Mouse (Mus musculus): ENCODE measurements around the gene Arhgap10.

The Arhgap10 gene

DNA sequence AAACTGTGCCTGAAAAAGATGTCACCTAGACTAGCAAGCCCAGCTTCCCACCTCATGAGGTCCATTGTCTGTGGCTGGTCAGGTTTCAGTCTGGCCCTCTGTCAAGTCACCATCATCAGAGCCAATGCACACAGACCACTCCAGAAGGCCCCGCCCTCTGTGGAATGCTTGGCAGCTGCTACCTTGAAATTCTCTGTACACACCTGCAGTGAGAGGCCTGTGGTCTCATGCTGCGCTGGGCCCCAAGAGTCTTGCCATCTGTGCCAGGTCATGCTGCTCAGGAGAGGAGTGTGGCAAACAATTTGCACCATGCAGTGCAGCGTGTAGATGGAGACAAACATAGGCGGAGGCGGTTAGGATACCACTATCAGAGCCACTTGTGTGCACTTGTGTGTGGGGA lies 290.0 kb downstream of the Arhgap10 start:
- DNase-seq (ENCODE audit: low spot score in 2 of 2) = no peak

DNA sequence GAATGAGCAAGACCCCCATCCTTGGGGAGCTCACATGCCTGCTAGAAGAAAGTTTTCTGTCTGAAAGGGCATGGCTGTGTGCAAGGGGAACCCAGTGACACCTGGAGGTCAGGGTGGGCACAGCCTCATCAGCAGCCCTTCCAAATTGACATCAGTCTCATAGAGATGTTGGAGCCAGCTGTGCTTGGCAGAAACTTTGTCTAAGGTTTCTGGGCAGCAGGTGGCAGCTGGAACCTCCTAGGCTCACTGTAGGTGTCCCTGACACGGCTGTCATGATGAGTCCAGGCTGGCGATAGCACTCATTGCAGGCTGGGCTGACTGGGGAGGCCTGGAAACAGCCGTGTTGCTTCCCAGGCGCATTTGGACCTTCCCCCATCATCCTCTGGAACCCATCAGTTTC lies 294.6 kb downstream of the Arhgap10 start:
- no peak for DNase-seq (ENCODE audit: low spot score in 2 of 2)

DNA sequence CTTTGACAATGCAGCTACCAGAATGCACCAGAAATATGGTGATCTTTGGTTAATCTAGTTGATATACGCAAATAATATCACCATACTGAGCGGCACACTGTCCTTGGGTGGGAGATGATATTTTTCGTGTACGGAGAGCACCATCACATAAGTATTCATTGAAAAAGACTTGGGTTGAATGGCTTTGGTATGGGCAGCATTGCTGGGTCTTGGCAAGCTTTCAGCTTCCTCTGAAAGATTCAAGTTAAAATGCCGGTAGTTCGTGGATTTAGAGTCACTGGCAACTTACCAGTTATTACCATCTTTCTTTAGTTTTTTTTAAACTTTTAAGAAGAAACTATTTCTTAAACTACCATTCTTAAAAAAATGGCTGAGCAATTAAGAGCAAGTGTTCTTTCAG lies 302.6 kb downstream of the Arhgap10 start:
- DNase-seq (ENCODE audit: low spot score in 2 of 2) = no peak

DNA sequence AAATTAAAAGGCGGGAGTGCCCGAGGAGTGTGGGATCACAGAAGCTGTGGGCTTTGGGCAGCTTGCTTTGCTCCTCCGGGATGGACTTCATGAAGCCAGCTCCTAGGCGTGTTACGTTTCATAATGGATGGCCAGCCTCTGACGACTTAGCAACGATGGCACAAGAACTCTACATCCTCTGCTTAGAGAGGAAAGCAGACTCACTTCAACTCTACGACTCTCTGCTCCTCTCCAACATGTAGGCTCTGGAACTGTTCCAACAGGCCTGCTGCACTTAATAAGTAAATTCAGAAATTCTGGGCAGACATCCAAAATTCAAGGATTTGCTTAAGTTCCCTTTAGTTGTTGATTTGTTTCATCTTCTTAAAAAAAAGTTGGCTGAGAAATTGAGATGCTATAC lies 303.1 kb downstream of the Arhgap10 start:
- no peak for DNase-seq (ENCODE audit: low spot score in 2 of 2)

DNA sequence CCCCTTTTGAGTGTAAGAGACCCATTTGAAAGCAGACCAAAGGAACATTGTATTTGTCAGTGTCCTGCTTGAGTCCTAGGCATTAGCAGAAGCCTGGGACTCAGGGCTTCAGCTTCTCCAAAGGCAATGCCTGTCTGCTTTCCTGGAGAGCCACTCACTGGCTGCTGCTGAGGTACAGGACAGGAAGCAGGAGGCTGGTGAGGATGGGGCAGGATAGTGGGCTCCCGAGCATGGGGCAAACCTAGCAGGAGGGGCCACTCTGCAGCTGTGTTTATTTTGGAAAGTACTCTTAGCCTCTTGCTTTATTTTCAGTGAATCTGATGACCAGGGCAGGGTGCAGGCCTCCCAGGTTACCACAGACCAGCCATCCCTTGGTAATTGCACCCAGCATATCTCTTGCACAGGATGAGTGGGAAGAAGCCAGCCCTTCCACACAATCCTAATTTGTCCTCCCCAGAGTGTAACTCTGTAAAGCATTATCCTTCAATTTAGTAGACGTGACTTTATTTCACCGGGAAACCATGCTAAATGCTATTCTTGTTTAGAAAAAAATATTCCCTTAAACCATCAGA lies 303.8 kb downstream of the Arhgap10 start:
- DNase-seq (ENCODE audit: low spot score in 2 of 2) = no peak

DNA sequence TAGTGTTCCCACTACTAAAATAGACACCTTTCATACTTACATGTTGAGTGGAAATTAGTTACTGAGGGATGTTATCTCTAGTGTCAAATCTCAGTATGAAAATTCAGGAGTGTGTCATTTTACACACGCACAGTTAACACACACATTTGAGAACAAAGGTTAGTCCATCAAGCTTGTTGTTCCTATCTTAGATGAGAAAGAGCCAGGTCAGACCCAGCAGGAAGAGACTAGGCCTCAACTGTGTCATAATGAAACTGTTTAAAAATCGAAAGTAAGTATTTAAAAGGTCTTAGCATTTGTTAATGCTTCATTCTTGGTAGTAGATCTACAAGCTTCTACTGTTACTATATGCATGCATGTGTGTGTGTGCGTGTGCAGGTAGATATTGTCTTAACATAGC lies 308.5 kb downstream of the Arhgap10 start:
- no peak for DNase-seq (ENCODE audit: low spot score in 2 of 2)
